Mouse (Mus musculus) embryonic fibroblast, embryonic 13.5 days (primary cell): Measurements from ENCODE around the gene Paqr9.

Experiments
- CTCF ChIP-seq: IDR thresholded peaks from 2 replicates; pipeline ENCODE4 v1.5.1; 2011; ENCODE audit warnings: mild to moderate bottlenecking, control low read depth, low read length, moderate library complexity, borderline replicate concordance; ENCODE audit not compliant: insufficient read depth
- POLR2A ChIP-seq: IDR thresholded peaks from 2 replicates; pipeline ENCODE4 v1.6.1; 2011; ENCODE audit warnings: low read depth, mild to moderate bottlenecking, control low read depth, low read length, moderate library complexity

- no peak for TF ChIP-seq CTCF
- TF ChIP-seq POLR2A, result no peak
These were observed 13.1 kb downstream of the Paqr9 start for GRCm38 (mm10) chr9:95572558-95572957.
